Mouse (Mus musculus): ENCODE data around the gene Celsr3. TPM values are rescaled to one million over a fixed set of nuclear protein-coding genes. Genes with fewer than 3 reads are reported as not detected.
A peak's percentile ranks its signal among the peaks of the same experiment; 100 is the strongest.

The Celsr3 gene
- under 1 TPM in 1 of 4 experiments, not detected in 3; 0.05 TPM for total RNA-seq (2022)

DNA sequence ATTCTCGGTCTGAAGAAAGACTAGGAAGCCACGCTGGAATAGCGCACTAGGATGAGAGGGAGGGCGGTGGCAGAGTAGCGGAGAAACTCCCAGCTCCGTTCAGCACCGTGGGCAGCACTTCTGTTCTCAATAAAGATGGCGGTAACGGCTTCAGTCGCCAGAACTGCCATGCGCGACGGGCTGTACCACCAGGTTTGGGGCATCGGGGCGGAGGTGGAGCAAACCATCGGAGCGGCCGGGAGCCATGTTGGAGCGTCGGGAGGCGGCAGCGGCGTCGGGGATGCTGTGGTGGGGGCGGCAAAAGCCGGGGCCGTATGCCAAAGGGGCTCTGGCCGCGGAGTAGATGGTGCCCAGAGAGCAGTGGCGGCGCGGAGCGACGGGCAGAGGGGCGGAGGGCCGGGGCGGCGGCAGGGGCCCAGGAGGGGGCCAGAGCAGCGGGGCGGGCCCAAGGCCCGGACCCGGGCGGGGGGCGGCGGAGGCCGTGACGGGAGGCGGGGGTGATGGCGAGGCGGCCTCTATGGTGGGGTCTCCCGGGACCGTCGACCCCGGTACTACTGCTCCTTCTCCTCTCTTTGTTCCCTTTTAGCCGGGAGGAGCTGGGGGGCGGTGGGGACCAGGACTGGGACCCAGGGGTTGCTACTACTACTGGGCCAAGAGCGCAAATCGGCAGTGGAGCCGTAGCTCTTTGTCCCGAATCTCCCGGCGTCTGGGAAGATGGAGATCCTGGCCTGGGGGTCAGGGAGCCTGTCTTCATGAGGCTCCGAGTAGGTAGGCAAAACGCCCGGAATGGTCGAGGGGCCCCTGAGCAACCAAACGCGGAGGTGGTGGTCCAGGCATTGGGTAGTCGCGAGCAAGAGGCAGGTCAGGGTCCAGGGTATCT, at the start of gene Celsr3:
Gene Celsr3, plus strand, starts transcription at position 501 of the 880 bp plus-strand sequence.
- no peak for DNase-seq (ENCODE audit: low spot score in 2 of 2)

DNA sequence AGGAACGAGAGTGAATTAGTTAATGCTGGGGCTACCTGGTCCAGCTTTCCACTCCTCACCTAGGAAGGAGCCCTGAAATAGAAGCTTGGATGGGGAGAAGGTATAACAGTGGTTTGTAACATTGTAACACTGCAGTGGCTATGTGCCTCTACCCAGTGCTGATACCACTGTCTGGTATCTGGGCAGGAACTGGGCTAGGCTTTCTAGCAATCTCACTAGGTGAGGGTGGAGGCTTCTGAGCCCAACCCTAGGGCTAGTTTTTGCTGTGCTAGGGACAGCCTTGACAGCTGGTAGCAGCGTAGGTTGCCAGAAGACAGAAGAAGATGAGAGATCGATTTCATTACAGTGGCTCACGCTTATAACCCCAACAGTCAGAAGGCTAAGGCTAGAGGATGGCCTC, 49.5 kb upstream of the Celsr3 start:
- no peak for DNase-seq (ENCODE audit: low spot score in 2 of 2)

DNA sequence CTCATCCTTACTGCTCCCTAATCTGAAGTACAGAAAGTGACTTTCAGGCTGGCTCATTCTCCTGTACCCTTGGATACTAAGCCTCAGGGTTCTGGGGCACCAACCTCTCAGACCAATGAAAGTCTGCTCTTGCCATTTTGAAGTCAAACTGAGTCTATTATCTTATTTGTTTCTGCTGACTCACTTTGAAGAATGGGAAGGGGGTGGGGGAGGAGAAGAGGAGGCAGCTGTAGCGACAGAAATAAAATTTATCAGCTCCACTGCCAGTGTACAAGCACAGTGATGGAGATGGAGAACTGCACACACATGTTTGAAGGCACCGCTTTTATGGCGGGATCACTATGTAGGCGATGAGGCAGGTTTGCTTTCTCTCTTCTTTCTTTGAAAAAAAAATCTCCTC, 48.8 kb upstream of the Celsr3 start:
- no peak for DNase-seq (ENCODE audit: low spot score in 2 of 2)

DNA sequence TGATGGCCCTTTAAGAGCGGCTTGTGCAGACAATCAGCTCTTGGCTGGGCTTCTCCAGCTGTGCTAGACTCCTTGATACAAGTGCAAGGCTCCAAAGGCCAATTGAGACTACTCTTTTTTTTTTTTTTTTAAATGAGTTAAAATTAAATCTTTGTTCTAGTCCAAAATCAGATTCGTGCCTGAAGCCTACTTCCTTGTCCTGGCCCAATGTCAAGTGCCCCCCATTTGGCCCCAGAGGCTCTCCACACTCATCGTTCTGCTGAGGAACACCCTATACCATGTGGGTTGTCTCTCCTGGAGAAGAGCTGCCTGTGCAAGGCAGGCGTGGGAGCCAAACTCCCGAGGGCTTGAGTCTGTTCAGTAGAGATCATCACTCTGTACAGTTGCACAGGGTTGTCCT, 45.2 kb upstream of the Celsr3 start:
- DNase-seq (ENCODE audit: low spot score in 2 of 2): no peak

DNA sequence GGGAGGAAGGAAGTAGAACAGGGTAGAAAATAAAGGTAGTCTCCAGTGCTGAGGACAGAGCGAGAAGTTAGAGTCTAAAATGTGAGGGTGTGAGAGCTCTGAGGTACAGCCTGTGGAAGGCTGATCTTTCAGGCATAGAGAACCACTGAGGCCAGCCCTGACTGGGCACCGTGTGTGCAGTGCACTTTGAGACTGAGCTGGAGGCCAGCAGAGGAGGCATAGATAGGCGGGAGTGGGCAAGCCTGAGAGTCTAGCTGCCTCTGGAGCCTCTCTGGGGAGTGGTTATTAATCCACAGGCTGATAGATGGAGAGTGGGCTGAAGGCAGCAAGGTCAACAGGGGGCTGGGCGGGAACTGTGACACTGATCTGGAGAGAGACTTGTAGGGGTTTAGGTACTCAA, 44.2 kb upstream of the Celsr3 start:
- DNase-seq (ENCODE audit: low spot score in 2 of 2): no peak

DNA sequence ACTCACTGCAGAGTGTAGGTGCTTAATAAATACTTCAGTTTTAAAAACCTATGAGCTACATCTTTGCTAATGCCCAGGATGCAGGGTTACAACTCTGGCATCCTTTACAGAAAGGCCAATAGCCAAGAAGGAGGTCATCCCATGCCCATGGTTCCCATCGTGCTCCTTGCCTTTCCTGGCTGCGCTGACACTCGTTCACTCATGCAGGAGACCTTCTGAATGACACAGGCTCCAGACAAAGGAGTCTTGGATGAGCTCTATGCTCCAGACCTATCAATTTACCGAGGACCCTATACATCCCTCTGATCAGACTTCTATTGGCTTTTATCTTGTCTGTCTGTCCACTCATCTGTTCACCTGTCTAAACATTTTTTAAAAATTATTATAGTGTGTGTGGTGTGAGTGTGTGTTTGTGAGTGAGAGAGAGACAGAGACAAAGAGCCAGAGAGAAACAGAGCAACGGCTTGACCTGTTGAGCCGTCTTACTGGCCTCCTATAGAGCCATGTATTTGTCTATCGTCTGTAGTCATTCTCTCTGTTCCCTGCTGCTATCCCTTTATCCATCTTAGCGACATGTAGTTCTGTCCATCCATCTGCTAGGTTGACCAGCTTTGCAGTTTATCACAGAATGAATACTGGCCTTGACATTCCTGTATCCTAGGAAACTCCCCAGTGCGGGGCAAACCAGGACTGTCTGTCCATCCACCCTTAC, 43.1 kb upstream of the Celsr3 start:
- DNase-seq (ENCODE audit: low spot score in 2 of 2): no peak

DNA sequence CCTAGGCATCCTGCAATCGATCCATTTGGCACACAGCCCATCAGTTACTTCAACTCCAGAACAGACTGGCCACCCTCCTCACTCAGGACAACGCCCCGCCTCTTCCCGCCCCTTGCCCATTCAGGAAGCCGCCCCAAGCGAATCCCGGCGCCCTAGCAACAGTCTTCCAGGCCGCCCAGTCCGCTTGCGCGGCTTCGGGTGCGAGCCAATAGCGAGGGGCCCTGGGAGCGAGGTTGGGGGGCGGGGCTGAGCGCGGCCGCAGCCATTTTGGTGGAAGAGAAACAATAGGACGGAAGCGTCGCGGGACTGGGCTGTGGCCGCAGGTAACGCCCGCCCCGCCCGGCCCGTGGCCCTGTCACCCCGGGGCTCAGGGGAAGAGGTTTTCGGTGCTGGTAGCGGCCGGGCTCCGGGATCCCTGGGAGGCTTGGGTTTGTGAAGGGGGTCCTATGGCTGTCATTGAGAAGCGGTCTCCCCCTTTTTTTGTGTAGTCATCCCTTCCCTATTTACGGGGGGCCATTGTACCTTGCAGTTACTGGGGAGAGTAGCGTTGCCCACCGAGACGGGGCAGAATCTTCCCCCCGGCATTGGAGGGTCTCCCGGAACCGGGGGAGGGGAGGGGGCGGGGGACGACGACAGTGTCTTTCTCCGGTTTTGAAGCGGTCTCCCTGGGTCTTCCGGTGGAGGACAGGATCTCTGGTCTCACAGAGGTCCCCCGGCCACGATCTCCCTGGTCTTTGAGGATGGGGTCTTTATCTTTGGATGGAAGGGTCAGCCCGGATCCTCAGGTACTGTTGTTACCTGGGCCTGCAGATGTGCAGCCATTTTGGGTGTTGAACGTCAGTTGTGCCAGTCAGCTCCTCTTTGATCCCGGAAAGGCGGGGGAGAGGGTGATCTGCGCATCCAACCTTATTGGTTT, 42.3 kb upstream of the Celsr3 start, which contains the start of gene Ip6k2:
Gene Ip6k2, plus strand, starts transcription at position 249 of the 916 bp plus-strand sequence.
- DNase-seq (ENCODE audit: low spot score in 2 of 2): peak; percentile 89 to 91

DNA sequence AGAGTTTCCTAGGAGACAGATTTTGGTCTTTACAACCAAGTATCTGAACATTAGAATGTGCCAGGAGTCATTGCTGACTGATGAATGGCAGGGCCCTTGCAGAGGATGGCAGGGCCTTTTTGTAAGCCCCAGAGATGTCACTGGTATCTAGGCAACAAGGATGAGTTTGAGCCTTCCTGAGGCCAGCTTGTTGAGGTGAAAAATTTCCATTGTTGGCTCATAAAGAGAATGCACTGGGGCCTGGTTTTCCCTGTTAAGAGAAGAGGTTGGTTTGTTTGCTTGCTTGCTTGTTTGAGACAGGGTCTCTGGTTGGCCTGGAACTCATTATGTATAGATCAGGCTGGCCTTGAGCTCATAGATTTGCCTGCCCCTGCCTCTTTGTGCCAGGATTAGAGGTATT, 40.7 kb upstream of the Celsr3 start:
- no peak for DNase-seq (ENCODE audit: low spot score in 2 of 2)

DNA sequence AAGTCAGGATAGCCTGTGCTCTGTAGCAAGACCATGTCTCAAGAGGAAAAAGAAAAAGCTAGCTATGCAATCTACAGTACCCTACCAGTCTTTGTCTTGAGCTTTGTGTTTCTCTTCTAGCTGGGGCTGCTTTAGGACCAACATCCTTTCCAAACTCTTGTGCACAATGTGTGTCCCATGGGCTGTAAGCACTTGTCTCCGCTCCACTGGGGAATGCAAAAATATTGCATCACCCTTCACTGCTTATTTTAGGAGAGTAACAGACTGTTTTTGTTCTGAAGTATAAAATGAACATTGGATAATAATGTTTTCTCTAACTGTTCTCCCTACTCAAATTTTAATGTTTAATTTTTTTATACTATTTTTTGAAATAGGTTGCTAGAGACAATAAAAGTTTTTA, 39.6 kb upstream of the Celsr3 start:
- DNase-seq (ENCODE audit: low spot score in 2 of 2): no peak

DNA sequence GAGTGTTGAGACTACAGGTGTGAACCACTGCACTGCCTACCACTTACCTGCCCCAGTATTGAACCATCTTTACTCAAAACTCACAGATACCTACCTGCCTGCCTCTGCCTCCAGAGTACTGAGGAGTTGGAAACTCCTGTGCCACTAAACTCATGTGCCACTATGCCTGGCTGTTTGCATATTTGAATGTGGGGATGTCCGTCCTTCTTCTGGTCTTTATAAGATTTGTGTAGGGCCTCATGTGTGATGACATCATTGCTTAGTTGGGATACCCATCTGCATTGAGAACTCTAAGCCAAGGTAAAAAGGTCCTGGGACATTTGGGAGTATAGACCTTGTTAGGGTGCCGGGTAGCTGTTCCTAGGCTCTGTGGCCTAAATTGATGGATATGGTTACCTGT, 39.0 kb upstream of the Celsr3 start:
- DNase-seq (ENCODE audit: low spot score in 2 of 2): no peak

DNA sequence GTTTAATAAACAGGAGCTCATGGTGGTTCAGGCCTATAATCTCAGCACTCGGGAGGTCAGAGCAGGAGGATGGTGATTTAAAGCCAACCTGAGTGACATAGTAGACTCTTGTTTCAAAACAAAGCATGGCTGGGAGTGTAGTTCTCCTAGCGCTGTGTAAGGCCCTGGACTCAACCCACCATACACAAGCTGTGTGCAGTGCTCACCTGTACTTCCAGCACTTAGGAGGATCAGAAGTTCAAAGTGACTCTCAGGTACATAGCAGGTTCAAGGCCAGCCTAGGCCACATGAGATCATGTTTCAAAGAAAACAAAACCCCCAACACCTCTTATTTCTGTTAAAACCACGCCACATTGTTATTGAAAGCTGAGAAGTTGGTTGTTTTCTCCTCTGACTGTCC, 37.4 kb upstream of the Celsr3 start:
- DNase-seq (ENCODE audit: low spot score in 2 of 2): no peak

DNA sequence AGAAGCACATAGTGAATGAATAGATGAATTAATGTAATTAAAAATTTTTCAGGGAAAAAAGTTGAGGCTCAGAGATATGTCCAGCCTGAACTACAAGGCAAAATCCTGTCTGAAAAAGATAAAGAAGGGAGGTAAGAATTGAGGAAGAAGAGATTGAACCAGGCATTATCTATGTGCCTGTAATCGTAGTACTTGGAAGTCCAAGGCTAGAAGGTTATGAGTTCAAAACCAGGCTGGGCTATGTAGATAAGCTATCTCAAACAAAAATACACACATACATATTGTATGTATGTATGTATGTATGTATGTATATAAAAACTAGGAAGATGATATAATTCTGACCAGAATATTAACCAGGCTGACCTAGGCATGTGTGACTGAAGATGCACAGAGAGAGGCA, 33.8 kb upstream of the Celsr3 start:
- DNase-seq (ENCODE audit: low spot score in 2 of 2): no peak

DNA sequence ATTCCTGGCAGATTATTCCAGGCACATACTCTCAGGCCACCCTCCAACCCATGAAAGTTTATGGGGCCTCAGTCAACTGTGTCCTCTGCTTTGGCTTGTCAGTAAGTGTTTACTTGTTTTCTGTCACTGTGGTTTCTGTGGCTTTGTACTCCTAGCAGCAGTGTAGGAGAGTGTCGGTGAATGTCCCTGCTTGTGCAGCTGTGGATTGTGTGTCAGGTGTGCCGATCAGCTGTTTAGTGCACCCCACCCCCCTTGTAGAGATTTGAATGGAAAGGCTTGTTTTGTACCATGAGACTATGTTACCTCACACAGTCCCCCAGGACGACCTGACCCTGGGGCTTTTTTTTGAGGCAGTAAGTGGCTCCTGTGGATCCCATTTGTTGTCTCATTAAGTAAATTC, 33.4 kb upstream of the Celsr3 start:
- DNase-seq (ENCODE audit: low spot score in 2 of 2): no peak

DNA sequence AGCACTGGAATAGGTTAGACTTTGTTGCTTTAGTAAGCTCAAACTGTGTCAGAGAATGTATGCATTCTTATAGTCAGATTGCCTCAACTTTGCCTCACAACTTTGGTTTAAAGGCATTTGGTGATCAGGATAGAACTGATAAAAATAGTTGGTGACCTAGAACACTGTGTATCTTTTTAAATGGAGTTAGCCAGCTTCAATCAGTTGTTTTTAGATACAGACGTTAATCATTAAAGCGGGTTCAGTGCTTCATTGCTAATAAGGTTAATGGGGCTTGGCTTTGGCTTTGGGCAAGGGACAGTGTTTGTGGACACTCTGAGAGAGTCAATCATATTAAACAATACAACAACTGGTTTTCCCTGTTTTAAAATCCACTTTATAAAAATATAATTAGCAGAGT, 30.8 kb upstream of the Celsr3 start:
- DNase-seq (ENCODE audit: low spot score in 2 of 2): no peak

DNA sequence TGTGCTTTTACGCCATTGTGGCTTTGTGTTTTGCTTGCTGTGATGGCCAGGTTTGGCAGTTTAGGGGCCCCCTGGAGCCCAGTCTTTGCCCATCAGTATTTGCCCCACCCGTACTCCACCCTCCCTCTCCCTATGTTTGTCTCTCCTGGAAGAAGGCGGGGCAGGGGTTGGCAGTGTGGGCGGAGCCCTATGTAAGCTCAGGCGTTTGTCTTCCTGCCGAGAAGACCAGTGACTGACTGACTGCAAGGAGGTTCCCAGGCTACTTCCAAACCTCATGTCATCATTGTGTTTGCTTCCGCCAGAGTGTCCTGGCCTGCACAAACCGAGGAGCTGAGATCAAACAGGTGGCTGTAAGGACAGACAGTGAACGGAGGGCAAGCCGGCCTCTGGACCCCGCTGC, 30.4 kb upstream of the Celsr3 start:
- DNase-seq (ENCODE audit: low spot score in 2 of 2): peak in 1 of 2 experiments; percentile 39

DNA sequence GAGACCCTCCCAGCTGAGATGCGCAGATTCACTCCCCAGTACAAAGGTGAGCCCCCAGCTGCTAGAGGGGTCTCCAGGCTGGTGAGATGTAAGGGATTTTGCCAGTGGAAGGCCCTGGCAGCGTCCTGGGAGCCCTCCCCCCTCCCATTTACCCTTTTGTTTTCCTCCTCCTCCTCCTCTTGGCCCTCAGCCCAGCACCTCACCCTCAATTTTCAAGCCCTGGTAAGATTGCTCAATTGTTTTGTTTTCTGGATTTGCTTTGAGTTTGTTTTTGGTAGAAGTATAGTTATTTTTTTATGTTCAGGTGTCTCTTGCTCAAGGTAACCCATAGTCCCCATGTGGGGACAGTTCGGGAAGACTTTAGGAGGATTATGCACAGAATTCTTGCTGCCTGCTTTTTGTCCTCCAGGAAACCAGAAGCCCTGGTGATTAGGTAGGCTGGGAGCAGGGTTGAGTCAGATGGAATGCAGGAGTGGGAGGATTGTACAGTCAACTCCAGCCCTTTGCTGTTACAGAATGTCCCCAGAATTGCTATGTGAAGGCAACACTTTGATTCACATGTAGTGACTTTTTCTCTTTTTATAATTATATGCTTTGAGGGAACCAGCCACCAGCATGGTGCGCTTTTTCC, 29.7 kb upstream of the Celsr3 start:
- DNase-seq (ENCODE audit: low spot score in 2 of 2): no peak

DNA sequence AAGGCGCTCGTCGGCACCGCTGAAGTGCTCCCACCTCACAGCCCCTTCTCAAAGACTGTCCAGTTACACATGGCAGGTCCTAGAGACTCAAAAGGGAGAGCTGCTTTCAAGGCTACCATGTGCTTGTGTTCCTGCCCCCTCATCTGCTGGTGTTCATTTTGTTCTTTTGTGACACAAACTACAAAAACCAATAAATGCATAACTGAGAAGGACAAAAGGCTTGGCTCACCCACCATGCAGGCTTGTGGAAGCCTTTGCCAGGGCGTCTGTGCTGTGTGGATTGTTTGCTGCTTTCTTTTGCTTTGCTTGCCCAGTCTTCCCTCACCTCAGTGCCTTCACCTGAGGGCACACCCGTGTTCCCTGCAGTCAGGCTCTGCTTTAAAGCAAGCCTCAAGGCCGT, 28.6 kb upstream of the Celsr3 start:
- no peak for DNase-seq (ENCODE audit: low spot score in 2 of 2)

DNA sequence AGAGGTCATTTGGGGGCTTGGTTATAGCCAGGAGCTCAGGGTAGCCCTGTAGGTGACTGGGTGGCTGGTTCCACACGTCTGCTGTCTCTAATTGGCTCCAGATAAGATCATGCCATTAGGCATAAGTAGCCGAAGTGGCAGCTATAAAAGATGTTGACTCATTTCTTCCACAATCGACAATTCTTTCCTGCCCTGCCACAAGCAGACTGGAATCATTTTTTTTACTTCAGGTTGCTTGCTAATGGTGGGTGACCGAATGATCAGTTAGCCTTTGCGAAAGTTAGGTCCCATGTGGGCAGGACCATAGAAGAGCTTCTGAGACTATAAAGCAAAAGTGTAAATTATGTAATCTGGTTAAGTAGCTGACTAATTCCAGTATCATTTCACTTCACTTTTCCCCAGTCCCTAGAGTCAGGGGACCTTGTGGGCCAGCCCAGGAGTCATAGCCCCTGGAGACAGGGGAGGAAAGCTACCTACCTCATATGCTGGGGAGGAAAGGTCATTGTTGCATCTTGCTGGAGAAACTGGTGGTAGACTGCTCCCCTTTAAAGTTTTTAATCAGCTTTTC, 27.5 kb upstream of the Celsr3 start:
- no peak for DNase-seq (ENCODE audit: low spot score in 2 of 2)

DNA sequence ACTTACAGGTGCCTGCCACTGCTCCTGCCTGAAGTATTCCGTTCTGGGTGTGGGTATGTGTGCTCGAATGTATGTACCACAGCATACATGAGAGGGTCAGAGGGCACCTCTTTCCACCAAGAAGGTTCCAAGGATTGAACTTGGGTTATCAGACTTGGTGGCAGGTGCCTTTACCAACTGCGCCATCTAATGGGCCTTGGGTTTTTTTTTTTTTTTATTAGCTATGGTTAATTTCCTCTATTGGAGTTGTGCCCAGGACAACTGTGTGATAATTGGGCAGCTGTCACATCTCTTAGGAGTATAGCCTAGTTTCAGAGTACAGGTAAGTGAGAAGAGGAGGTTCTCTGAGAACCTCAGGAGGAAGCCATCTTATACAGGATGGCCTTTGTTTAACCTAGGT, 26.6 kb upstream of the Celsr3 start:
- no peak for DNase-seq (ENCODE audit: low spot score in 2 of 2)

DNA sequence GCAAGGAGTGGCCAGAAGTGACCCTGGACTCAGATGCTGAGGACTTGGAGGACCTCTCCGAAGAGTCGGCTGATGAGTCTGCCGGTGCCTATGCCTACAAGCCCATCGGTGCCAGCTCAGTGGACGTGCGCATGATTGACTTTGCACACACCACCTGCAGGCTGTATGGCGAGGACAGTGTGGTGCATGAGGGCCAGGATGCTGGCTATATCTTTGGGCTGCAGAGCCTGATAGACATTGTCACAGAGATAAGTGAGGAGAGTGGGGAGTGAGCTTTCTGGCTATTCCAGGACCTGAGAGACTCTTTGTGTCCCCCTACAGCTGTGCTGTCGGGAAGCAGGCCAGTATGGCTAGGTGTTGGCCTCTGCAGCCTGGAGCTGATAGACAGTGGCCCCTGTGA, 20.4 kb upstream of the Celsr3 start:
- no peak for DNase-seq (ENCODE audit: low spot score in 2 of 2)

DNA sequence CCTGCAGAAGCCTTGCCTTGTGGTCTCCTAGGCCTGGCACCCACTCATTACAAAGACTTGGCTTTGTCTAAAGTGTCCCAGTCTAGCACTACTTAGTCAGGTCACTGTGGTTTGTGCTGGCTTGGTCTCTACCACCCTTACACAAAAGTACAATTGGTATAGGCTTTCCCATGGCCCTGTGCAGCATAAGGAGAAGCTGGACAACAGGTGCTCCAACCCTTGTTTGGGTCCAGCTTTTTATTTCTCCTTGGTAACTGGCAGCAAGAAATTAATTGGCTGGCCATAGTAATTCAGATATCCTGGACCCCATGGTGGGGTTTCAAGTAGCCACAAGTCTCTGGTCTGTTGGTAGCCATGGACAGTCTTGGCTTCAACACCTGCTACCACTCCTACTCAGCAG, 19.7 kb upstream of the Celsr3 start:
- DNase-seq (ENCODE audit: low spot score in 2 of 2): no peak

Data from gastrocnemius, adult 8-10 months (tissue).